Mouse (Mus musculus) spleen, embryonic (tissue): ENCODE measurements around the gene BC048679.

Source experiments
- CTCF ChIA-PET: fragments of 350-600 bp; sonication (Branson Sonifier 250); formaldehyde crosslinking; loops from one replicate; lab custom pipeline; 2022; lab: Charles Lee

The BC048679 gene

GRCm38 (mm10) chr7:81498181-81498580 lies at the start of gene BC048679:
Gene BC048679, minus strand, starts transcription at chr7:81498281.
- CTCF ChIA-PET = no interaction called here

GRCm38 (mm10) chr7:81542934-81543333 lies 44.9 kb upstream of the BC048679 start:
- CTCF ChIA-PET = no interaction called here

- CTCF ChIA-PET = no interaction called here
Measured at GRCm38 (mm10) chr7:81541924-81542524, 43.9 kb upstream of the BC048679 start.

GRCm38 (mm10) chr7:81540999-81541398 lies 42.9 kb upstream of the BC048679 start:
- CTCF ChIA-PET = no interaction called here

- CTCF ChIA-PET = no interaction called here
Measured at GRCm38 (mm10) chr7:81539565-81539964, 41.5 kb upstream of the BC048679 start.

GRCm38 (mm10) chr7:81538070-81538675 lies 40.1 kb upstream of the BC048679 start:
- CTCF ChIA-PET = no interaction called here

GRCm38 (mm10) chr7:81536478-81536877 lies 38.4 kb upstream of the BC048679 start:
- CTCF ChIA-PET = no interaction called here

GRCm38 (mm10) chr7:81531462-81531861 lies 33.4 kb upstream of the BC048679 start:
- CTCF ChIA-PET = no interaction called here

- CTCF ChIA-PET = no interaction called here
Measured at GRCm38 (mm10) chr7:81528918-81529317, 30.8 kb upstream of the BC048679 start.

- CTCF ChIA-PET = interaction anchor here (0.6 kb wide), 1 partner anchor 47 kb away, joined by 3 read pairs; the partner anchor contains the start of gene Whamm
Measured at GRCm38 (mm10) chr7:81523663-81524017, 25.6 kb upstream of the BC048679 start.

- CTCF ChIA-PET = no interaction called here
Measured at GRCm38 (mm10) chr7:81523008-81523662, 25.1 kb upstream of the BC048679 start.

GRCm38 (mm10) chr7:81516154-81517030 lies 18.3 kb upstream of the BC048679 start:
- CTCF ChIA-PET = no interaction called here

GRCm38 (mm10) chr7:81514906-81515590 lies 17.0 kb upstream of the BC048679 start:
- CTCF ChIA-PET = no interaction called here

- CTCF ChIA-PET = no interaction called here
Measured at GRCm38 (mm10) chr7:81501050-81501449, 3.0 kb upstream of the BC048679 start.

GRCm38 (mm10) chr7:81497171-81497570 lies 910 bp downstream of the BC048679 start:
- CTCF ChIA-PET = interaction anchor here (0.7 kb wide), 1 partner anchor 53 kb away, joined by 3 read pairs; no protein-coding TSS in a partner anchor

- CTCF ChIA-PET = no interaction called here
Measured at GRCm38 (mm10) chr7:81493331-81494021, 4.6 kb downstream of the BC048679 start, which contains the start of gene Ap3b2. Gene Ap3b2, minus strand, starts transcription at chr7:81493925.

GRCm38 (mm10) chr7:81492628-81493027 lies 5.5 kb downstream of the BC048679 start:
- CTCF ChIA-PET = no interaction called here

- CTCF ChIA-PET = interaction anchor here (0.6 kb wide), 1 partner anchor 18 kb away, joined by 3 read pairs; no protein-coding TSS in a partner anchor
Measured at GRCm38 (mm10) chr7:81489649-81490048, 8.4 kb downstream of the BC048679 start.

- CTCF ChIA-PET = no interaction called here
Measured at GRCm38 (mm10) chr7:81480800-81481199, 17.3 kb downstream of the BC048679 start.

GRCm38 (mm10) chr7:81479531-81480090 lies 18.5 kb downstream of the BC048679 start:
- CTCF ChIA-PET = no interaction called here
